Mouse (Mus musculus) right cerebral cortex, postnatal 25 days (tissue): ENCODE data around the gene Dydc1.
"Not testable (repeated sequence)": the region's sequence is repeated elsewhere in the genome, so short reads cannot be mapped to it uniquely, and the experiment has no call there.

Source experiments
- DNase-seq: peaks from one replicate; pipeline ENCODE4 v3.0.0; 2022

Gene Dydc1

GRCm38 (mm10) chr14:41072229-41072943 is at the start of gene Dydc1:
Gene Dydc1 (plus strand): TSS chr14:41072911.
- peak; percentile 84 for DNase-seq

GRCm38 (mm10) chr14:41025087-41025486 is 47.6 kb upstream of the Dydc1 start:
- no peak for DNase-seq

DNA sequence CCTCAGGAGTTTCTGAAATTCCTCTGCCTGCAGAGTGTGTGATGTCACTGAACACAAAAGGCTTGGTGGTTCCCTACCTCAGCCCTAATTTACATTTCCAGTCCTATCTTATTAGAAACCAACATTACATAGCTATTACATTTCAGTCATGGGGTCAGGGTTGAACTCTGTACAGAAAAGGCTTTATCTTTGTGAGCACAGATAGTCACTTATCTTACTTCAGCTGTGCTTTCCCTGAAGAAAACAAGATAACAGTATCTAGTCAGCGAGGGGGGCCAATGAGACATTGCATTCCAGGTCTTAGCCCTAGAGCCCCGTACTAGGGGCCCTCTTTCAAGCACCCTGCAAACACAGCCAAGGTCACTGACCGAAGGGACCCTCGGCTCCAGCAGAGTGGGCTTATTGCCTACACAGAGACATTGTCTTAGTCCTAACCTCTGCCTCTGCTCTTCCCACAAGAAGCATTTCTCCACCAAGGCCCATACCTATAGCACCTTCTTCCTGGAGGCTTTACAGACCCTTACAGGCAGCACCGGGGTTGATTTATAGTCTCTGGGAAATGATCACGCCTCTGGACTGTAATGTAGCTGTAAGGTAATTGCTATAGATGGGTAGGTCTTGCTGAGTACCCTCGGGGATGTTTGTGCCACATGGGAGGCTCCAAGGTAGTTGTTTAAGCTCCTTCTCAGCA is 47.0 kb upstream of the Dydc1 start:
- DNase-seq = no peak

GRCm38 (mm10) chr14:41029303-41029702 is 43.4 kb upstream of the Dydc1 start:
- DNase-seq = no peak

GRCm38 (mm10) chr14:41030989-41031513 is 41.7 kb upstream of the Dydc1 start:
- no peak for DNase-seq

DNA sequence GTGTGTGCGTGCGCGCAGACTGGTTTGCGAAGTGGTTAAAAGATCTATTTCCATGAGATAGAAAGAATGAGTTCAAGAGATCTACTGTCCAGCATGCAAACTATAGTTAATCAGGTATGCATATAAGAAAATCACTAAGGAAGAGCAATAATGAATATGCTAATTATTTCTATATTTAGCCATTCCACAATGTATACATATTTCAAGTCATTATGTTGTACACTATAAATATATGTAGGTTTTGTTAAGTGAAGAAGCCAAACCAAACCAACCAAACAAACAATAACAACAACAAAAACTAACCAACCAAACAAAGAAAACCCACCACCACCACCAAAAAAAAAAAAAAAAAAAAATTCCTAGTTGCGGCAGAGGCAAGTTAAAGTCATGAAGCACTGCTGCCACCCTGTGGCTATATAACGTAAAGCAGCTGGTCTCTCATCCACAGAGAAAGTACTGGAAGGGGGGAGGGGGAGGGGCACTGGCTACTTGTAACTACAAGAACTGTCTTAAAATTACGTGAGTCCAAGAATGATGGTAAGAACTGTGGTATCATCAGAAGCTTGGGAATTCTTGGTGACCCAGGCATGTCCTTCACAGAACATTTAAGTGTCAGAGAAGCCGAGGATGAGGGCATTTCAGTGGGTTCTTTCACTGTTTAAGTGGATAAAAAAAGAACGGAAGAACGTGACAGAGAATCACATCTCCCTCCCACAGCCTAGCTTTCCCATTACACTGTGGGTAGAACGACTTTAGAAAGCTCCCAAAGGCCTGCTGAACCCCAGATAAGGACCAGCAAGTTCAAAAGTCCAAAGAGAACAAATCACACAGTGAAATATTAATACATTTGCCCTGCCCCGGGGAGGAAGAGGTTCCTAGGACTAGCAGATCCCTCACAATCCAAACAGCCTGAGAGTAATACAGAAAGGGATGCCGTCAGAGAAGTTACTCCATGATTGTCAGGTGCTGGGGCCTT is 39.3 kb upstream of the Dydc1 start:
- DNase-seq = peak; percentile 62

DNA sequence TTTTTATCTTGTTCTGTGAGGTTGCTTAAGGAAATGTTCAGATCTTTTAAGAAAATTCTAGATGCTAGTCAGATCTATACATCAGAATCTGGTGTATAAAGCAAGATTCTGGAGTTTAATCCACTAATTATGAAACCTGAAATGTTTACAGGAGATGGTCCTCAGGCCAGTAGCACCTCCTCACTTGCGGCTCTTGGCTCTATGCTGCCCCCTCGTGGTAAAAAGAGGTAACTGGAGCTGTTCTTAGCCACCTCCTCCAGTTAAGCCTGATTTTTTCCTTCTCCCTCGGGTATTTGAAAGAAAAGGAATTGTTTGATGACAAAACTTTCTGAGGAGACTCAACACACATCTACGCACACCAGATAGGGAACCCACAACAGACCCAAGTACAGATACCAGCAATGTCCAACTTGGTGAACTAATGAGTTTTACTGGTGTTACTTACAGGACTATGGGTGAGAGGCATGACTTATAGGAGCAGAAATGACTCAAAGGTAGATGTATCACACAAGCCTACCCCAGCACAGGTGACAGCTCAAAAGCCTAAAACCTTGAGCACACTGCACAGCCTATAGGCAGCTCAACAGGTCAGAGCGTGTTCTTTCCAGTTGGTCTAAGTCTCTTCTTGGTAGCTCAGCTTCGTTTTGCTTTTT is 37.4 kb upstream of the Dydc1 start:
- peak; percentile 30 for DNase-seq

DNA sequence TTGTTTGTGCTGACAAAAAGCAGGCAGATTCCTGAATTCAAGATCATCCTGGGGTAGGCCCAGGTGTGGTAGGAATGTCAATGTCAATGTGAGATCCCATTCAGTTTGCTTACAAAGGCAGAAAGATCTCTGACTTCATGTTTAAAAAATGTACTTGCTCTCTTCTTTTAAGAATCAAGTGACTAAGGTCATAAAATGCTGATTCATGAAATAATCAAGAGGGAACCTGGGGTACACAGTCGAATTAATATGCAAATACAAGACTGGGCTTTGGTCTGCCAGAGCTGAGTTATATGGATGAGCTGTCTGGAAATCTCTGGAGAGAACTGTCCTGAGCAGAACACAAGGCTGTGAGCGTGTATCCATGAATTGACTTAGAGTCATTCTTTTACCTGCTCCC is 25.3 kb upstream of the Dydc1 start:
- DNase-seq = no peak

- no peak for DNase-seq
Observed at GRCm38 (mm10) chr14:41050471-41050870, 22.2 kb upstream of the Dydc1 start.

DNA sequence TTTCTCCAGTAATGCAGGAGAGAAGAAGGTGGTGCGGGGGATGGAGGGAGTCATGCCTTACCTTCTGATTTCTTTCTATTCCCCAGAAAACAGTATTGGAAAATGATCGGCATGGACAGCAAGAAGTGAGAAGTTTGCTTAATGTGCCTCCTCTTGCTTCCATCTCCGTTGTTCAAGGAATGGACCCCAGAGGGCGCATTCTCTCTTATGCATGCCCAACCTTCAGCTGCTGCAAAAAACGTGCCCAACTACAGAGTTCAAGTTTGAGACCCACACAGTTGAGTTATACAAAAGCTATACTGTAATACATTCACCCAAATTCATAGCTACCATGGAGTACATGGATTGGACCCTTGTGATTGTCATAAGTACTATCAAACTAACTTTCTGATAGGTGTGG is 20.2 kb upstream of the Dydc1 start:
- DNase-seq = no peak

- not testable (repeated sequence) for DNase-seq
Observed at GRCm38 (mm10) chr14:41053190-41053589, 19.5 kb upstream of the Dydc1 start.

- DNase-seq = no peak
Observed at GRCm38 (mm10) chr14:41065168-41065567, 7.5 kb upstream of the Dydc1 start.

DNA sequence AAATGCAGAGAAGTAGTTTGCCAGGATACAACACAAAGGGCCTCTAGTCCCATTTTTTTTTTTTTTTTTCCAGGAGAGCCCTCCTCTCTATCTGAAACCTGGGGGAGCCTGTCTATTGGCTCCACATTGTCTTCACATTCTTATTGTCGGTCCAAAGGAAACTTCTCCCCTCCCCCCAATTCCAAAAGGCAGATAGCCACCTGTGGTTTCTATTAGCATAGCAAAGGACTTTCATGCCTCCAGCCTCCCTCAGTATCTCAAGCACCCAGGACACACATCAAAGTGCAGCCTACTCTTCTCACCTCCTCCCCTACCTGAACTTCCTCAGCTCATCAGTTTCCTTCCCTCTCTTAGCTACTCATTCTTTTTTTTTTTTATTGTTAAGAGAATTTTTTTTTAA is 6.3 kb upstream of the Dydc1 start:
- DNase-seq = no peak

- DNase-seq = no peak
Observed at GRCm38 (mm10) chr14:41069108-41069507, 3.6 kb upstream of the Dydc1 start, which contains the start of gene Dydc2. Gene Dydc2 (minus strand): TSS chr14:41069208.

DNA sequence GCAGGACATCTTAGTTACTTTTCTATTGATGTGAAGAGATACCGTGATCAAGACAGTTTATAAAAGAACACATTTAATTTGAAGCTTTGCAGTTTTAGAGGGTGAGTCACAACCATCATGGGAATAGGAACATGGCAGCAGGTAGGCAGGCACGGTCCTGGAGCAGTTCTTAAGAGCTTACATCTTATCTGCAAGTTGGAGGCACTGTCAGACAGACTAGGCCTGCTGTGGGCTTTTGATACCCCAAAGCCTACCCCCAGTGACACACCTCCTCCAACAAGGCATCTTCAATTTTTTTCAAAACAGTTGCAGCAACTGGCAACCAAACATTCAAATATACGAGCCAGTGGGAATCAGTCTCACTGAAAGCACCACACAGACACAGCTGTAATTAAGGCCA is 2.4 kb upstream of the Dydc1 start:
- no peak for DNase-seq

GRCm38 (mm10) chr14:41072944-41073275 is 199 bp downstream of the Dydc1 start:
- no peak for DNase-seq

GRCm38 (mm10) chr14:41082408-41082807 is 9.7 kb downstream of the Dydc1 start:
- DNase-seq = no peak

- no peak for DNase-seq
Observed at GRCm38 (mm10) chr14:41087509-41087908, 14.8 kb downstream of the Dydc1 start.

DNA sequence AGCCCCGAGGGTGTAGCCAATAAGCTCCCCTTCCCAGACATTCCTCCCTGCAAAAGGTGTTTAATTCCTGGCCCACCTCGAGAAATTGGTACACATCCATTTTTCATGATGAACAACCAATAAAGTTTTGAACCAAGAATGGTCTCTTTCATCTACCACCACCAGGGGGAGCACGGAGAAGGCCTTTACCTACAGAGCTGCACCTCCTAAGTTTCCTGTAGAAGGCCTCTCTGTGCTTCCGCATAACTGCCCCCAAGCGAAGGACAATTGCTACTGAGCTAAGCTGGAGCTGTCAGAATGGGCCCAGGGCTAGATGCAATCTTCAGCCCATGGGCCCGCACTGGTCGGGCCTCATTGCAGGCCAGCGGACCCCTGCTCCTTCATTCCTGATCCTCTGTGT is 18.1 kb downstream of the Dydc1 start:
- DNase-seq = no peak

DNA sequence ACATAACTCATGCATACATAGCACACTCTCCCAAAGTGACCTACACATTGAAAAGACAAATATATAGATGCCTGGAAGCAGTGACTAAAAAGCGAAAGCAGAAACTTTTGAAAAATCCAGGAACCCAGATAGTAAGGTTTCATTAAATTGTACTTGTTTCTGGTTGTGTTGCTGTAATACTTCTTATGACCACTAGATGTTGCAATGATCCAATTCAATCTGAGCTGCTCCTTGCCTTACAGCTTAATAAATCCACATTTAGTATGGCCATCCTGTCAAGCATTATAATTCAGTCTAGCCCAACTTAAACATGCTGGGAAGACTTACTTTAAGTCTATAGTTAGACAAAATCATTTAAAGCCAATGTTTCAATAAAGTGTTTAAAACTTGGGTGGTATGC is 21.4 kb downstream of the Dydc1 start:
- DNase-seq = no peak

- no peak for DNase-seq
Observed at GRCm38 (mm10) chr14:41096296-41096860, 23.7 kb downstream of the Dydc1 start.

GRCm38 (mm10) chr14:41098726-41099125 is 26.0 kb downstream of the Dydc1 start:
- peak; percentile 10 for DNase-seq
